Mouse (Mus musculus) retina, adult 2 months (tissue): Measurements from ENCODE around the gene Mthfd1l.

Experiments used
- DNase-seq: peaks from one replicate; pipeline ENCODE4 v3.0.0-alpha.2; 2012; ENCODE audit warnings: low read depth, low spot score

Gene Mthfd1l

GRCm38 (mm10) chr10:3972981-3973588, at the start of gene Mthfd1l:
Gene Mthfd1l (plus strand): TSS chr10:3973118.
- peak; percentile 32 for DNase-seq

DNA sequence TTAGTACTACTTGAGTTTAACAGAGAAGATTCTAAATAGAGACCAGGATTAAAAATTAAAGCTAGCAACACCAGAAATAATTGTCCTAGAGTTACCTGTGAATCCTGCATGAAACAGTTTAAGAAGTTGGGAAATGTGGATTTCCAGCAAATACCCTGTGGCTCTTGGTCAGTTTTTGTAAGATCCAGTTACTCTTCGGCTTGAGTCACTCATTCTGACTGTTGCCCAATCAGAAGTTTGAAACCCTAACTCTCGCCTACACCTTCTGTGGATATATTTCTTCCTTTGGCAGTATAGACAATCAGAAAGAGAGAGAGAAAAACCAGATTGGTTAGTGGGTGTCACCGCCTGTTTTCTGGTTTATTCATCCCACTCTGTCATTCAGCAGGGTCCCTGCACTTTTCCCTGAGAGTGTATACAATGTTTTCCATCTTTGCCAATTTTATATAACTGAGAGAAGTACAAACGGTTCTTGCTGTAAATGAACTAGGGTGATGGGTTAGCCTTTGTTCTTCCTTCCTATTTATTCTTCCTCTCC, 44.8 kb upstream of the Mthfd1l start:
- DNase-seq = no peak

DNA sequence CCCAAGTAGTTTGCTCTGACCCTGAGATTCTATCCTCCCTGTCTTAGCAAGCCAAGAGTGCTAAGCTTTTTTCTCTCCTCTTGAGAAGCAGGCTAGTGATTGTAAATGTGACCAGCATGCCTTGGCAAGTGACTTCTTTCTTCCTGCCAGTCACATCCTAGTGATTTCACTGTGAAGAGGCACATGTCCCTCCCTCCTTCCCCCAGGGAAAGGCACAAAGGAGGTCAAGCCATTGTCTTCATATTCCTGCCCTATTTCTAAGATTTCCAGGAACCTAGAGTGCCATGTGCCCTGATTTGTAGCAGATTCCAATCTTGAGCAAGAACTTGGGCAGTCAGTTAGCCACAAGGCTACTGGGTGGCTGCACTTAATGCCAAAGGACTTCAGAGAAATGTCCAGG, 41.1 kb upstream of the Mthfd1l start:
- DNase-seq = no peak

GRCm38 (mm10) chr10:3933311-3933940, 39.5 kb upstream of the Mthfd1l start:
- DNase-seq = no peak

DNA sequence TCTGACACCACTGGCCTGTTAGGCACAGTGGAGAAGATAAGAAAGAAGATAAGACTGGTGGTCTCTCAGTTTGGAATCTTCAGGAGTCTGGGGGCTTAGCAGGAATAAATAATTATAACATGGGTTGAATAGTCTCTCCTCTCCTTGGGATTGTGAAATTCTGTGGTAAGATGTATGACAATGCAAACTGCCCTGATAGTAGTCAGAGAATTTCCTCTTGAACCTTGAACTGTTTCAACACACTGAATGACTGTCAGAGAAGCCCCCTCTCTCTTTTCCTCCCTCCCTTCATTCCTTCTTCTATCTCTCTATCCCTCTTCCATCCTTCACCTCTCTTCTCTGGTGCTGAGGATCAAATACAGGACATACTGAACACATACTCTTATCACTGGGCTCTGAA, 36.1 kb upstream of the Mthfd1l start:
- no peak for DNase-seq

GRCm38 (mm10) chr10:3939895-3940595, 32.9 kb upstream of the Mthfd1l start:
- DNase-seq = no peak

DNA sequence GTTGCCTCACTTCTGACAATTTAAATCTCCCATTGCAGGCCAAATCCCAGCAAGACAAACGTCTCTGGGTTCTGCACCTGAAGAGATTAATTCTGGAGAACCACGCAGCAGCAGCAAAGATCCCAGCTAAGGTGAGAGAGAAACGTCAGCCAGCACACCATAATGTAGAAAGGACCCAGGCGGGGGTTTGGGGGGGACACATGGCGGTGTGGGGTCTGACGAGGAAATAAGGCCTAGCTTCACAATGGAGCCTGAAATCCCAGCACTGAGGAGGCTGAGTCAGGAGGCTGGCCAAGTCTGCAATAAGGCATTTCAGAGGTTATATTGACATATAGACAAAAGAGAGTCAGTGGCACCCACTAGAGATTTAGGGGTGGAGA, 32.3 kb upstream of the Mthfd1l start:
- DNase-seq = no peak

GRCm38 (mm10) chr10:3941054-3941757, 31.7 kb upstream of the Mthfd1l start:
- no peak for DNase-seq

GRCm38 (mm10) chr10:3942289-3942688, 30.6 kb upstream of the Mthfd1l start:
- no peak for DNase-seq

- peak; percentile 44 for DNase-seq
Measured at GRCm38 (mm10) chr10:3943492-3944395, 29.2 kb upstream of the Mthfd1l start.

DNA sequence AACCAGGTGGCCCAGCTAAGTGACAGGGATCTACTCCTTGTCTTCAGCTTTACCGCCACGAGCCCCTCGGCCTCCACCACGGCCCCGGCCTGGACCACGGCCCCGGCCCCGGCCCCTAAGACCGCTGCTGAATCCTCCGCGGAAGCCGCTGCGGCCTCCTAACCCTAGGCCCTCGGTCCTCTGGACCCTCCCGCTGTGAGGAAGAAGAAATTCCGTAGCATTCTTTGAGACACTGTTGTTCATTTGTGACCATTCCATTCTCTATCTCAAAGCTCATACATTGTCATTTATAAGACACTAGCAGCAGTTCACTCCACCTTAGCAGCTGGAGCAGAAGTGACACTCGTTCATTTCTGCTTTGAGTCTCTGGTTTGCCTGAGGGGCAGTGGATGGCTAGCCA, 26.0 kb upstream of the Mthfd1l start:
- no peak for DNase-seq

DNA sequence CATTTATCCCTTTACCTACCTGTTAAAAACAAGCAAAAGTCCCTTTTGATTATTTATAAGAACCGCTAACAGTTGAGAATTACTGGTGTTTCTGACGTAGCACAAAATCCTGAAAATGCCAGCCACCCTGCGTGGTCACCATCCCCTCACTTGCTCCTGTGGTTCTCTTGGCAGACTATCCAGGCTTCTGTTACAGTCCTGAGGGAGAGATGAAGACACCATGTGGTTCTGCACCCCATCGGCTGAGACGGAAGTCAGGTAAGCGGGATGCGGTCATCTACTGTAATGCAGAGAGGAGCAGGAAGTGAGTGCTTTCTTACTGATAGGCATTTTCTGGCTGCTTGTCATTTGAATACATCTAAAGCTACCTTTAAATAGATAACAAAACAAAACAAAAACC, 25.6 kb upstream of the Mthfd1l start:
- no peak for DNase-seq

DNA sequence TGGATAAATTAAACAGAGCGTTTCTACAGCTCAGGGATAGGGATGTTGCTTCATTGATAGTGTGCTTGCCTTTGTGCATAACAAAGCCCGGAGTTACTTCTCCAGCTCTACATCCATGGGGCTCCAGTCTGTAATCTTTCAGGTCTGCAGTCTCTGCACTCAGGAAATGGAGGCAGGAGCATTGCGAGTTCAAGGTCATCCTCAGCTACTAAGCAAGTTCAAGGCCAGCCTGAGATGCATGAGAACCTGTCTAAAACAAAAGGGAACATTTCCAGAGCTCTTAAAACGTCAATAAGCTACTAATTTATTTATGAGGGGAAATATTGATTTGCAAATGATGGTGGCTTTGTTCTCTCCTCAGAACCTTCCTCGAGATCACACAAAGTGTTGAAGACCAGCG, 23.6 kb upstream of the Mthfd1l start:
- no peak for DNase-seq

- no peak for DNase-seq
Measured at GRCm38 (mm10) chr10:3956471-3956870, 16.4 kb upstream of the Mthfd1l start.

- no peak for DNase-seq
Measured at GRCm38 (mm10) chr10:3958591-3958990, 14.3 kb upstream of the Mthfd1l start.

GRCm38 (mm10) chr10:3969026-3969425, 3.9 kb upstream of the Mthfd1l start:
- no peak for DNase-seq

- no peak for DNase-seq
Measured at GRCm38 (mm10) chr10:3972237-3972636, 681 bp upstream of the Mthfd1l start.

DNA sequence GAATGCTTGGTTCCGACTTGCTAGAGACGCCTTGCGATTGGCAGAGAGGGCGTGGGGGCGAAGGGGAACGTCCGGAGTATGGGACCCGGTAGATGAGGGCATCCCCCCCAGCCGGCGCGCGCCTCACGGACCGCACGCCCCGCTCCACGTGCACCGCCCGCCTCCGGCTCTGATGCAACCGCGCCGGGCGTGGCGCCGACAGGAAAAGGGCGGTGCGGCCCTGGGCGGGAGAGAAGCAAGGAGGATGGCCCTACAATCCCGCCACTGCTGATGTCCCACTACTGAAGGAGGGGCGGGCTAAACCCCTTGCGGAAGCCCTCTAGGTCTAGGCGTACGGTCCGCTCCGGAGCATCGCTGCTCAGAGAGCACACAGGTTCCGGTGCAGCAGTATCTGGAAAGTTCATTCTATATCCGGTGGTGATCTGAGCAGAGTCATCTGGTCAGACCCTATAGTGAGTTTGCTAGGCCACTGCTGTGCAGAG, 712 bp downstream of the Mthfd1l start:
- peak; percentile 48 for DNase-seq

DNA sequence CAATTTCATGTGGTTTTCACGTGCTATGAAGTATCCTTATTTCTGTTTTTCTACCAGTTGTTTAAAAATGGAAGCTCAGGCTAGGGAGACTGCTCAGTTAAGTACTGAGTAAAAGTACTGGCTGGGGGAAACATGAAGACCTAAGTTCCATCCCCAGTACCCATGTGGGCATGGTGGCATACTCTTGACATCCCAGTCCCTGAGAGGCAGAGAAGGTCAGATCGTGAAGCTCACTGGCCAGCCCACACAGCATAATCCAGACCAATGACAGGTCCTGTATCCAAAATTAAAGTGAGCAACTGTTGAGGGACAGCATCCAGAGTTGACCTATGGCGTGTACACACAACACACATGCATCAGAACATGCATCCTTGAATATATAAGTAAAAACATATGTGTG, 1.5 kb downstream of the Mthfd1l start:
- DNase-seq = no peak

- no peak for DNase-seq
Measured at GRCm38 (mm10) chr10:3975898-3976622, 3.1 kb downstream of the Mthfd1l start.
